Mouse (Mus musculus) retina, adult 2 months (tissue): Measurements from ENCODE around the gene Lrrc8a.

ENCODE experiments used
- DNase-seq: peaks from one replicate; pipeline ENCODE4 v3.0.0-alpha.2; 2012; ENCODE audit warnings: low read depth, low spot score

The Lrrc8a gene

DNA sequence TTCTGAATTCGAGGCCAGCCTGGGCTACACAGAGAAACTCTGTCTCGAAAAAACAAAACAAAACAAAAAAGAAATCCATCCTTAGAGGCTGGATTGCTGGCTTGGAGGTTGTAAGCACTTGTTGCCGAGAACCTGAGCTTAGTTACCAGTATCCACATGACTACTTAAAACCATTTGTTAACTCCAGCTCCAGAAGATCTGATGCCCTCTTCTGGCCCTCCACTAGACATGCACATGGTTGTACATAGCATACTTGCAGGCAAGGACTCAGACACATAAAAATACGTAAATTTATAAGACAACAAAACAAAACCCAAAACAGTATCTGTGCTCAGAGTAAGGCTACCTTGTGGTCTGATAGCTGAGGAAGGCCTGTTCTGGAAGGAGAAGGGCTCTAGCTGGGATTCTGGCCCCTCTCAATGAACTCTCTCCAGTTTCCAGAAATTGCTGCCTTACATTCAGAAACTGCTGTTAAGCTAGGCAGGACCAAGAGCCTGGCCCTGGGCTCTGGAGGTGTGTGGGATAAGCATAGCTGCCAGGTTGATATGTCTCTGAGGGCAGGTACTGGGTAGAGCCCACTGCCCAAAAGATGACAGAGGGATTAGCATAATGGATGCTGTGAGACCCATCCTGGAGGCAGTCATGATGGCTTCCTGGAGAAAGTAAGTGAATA is 23.7 kb downstream of the Lrrc8a start:
- no peak for DNase-seq

DNA sequence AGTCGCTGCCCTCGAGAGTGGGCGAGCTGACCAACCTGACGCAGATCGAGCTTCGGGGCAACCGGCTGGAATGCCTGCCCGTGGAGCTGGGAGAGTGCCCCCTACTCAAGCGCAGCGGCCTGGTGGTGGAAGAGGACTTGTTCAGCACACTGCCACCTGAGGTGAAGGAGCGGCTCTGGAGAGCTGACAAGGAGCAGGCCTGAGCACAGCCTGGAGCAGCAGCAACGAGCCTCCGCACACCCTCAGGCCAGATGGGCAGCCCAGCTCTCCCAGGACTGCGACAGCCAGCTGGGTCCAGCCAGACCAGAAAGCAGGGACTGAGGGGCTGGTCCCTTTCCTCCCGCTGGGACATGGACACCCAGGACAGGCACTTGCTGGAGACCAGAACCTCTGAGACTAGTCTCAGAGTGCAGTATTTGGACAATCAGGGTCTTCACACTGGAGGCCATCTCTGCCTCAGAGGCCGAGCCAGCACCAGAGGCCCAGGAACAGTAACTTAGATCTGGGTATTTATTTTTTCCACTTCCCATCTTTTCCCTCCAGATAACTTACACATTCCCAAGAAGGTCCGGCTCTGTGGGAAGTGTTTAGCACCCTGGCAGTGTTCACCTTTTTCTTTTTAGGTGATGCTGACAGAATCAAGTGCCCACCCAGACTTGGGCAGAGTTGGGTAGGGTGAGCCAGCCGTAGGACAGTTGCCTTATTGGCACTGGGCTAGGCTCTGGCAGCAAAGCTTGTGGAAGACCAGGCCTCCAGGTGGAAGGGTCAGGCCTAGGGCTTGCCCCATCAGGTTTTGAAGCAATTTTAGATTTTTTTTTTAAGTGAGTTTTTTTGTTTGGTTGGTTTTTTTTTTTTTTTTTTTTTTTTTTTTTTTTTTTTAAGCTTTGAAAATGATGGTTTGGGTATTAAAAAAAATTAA is 24.7 kb downstream of the Lrrc8a start:
- no peak for DNase-seq

DNA sequence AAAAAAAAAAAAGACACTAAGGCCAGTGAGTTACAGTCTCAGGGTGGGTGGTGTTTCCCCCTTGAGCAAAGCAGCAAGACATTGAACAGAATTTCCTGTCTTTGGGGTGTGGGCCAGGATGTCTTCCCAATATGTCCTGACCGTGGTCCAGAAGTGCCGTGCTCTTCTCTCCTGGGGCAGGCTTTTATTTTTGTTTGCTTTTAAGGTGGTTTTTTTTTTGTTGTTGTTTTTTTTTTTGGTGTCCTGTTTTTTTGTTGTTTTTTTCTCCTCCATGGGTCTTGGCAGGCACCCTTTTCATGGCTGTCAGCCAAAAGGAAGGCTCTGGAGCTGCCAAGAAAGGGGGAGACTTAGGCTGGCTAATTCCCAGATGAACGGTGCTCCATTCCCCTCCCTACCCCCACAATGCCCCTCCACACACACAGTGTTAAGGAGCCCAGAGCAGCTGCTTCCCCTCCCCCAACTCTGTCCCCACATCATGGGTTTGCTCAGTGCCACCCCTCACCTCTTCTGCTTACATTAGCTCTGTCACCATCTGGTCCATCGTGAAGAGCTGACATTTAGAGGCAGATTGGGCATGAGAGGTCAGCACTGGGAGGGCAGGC is 25.4 kb downstream of the Lrrc8a start:
- DNase-seq: no peak

DNA sequence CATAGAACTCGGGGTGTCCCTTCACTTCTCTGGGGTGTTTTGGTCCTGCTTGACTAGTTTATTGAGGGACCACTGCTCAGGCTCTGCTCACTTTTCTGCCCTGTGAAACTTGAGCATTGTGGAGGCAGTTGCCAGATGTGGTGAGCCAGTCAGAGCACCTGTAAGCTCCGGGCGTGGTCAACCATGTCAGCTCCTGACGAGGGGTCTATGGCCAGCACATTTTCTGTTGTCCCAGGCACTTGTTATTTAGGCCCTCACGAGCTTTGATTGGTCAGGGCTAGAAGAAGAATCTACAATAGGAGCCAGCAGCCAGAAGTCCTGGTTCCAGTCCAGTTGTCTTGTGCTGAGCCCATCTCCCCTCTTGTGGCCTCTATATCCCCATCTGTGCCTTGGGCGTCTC is 26.3 kb downstream of the Lrrc8a start:
- DNase-seq: no peak

DNA sequence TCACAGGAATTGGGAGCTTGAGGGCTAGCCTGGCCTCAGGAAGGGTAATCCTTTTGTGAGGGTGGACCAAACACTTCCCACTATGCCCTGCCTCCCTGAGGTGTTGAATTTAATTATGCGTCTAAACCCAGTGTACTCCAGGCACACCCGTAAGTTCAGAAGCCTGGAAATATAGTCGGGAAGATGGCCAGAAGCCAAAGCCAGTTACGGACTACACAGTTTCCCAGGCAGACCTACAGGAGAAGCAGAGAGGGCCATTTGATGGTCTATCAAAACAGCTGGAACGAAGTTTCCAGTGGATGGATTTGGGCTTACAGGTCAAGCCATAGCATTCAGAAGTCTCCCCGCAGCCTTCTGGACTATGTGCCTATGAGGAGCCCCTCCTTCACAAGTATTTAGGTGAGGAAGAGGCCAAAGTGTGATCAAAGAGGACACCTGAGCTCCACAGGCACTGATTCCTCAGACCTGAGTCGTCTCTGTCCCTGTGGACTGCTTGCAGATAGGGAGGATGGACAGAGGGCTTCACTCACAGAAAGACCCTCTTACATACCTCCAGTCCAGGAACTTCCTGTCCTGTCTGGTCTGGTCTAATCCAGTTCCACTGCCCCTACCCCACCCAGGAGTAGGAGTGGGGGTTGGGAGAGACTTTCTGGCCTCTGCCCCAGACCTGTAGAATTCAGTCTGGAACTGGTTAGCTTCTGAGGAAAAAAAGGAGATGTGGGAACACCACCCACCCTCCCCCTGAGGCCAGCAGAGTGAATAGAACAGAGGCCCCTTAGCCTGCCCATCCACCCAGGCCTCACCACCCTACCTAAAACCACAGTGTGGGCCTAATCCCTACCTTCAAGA is 27.4 kb downstream of the Lrrc8a start:
- no peak for DNase-seq

DNA sequence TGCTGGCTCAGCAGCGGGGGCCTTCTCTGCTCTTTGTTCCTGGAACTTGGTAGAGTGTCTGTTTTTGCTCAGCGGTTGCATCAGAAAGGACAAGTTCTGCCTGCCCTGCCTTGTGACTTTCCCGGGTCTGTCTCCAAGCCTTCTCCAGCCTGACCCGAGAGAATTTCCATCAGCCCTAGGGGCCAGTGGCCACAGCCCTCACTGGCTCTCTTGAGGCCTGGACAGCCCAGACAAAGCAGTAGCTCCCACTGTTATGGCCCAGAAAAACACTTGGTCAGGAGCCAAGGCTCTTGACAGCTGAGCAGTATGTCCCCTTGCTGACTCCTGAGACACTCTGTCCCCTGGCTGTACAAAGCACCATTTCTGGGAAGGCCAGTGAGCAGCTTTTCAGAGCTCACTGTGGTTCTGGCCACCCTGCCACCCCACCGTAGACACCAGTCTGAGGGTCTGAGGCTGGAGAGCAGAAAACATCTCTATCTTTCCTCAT is 28.3 kb downstream of the Lrrc8a start, which contains the start of gene Phyhd1:
Gene Phyhd1 (plus strand): TSS at position 437 of the 487 bp plus-strand sequence.
- DNase-seq: no peak

DNA sequence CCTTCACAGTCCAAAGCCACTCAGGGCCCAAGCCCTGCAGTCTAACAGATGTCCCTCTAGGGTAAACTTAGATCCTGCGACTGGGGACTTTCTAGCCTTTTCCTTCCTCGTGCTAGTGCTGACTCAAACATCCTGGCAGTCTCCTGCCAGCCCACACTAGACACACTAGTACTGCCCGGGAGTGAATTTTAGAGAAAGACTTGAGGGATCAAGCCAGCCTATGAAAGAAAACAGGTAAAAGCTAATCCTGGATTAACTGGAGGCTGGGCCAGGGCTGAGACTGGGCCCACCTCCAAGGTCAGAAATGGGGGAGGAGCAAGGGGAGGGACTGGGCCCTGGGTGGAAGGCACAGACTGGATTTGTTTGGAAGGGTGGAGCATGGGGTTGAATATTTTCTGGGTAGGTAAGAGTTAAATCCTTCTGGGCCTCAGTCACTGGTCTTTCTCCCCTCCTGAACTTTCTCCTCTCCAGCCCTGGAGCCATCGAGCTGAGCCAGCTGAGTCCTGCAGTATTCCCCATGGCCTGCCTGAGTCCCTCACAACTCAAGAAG is 29.0 kb downstream of the Lrrc8a start:
- DNase-seq: peak; percentile 74

DNA sequence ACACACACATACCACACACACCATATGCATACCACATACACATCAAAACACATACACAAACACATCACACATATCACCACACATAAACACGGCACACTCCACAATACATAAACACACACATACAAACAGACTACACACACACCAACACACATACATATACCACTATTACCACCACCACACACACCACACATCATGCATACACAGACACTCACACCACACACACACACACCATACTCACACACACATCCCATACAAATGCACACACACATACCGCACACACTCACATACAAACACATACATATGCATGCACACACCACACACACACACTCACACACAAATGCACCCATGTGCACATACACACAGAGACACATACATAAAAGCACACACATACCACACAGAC is 30.0 kb downstream of the Lrrc8a start:
- no peak for DNase-seq

DNA sequence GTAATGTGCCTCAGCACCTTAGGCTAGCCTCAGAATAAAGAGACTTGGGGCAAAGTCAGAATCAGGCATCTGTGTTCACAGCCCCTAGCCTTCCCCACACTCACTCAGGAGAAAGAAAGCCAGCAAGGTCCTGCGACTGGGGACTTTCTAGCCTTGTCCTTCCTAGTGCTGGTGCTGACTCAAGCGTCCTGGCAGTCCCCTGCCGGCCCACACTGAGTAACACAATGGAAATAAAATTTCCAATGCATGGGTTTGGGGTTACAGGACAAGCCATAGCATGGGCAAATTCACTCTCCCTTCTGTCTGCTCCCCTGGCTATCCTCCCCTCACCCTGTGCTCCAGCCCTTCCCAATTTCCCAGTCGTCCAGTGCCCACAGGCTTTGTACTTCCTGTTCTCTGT is 30.9 kb downstream of the Lrrc8a start:
- DNase-seq: no peak

DNA sequence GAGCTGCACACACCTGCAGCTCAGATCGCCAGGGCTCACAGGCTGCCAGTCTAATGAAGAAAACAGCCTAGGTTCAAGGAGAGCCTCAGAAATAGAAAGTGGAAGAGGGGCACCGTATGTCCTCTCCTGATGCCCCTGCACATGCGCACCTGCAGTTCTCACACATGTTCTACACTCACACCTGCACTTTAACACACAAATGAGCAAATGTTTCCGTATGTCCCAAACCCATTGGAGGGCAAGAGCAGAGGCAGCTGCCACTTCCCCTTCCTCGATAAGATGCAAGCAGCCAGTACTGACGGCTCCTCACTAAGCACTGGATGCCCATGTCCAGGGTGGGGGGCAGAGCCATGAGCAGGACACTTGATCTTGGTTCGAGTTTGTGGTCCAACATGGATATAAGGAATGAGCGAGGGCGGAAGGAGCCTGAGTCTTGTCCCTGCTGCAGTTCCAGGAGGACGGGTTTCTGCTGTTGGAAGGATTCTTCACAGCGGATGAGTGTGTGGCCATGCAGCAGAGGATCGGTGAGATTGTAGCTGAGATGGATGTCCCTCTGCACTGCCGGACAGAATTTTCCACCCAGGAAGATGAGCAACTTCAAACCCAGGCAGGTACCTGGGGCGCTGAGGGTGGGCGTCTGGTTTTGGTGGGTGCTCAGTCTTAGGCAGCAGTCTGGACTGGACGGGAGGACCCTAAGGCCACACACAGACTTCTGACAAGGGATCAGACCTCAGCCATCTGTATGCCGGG is 31.9 kb downstream of the Lrrc8a start:
- DNase-seq: no peak

DNA sequence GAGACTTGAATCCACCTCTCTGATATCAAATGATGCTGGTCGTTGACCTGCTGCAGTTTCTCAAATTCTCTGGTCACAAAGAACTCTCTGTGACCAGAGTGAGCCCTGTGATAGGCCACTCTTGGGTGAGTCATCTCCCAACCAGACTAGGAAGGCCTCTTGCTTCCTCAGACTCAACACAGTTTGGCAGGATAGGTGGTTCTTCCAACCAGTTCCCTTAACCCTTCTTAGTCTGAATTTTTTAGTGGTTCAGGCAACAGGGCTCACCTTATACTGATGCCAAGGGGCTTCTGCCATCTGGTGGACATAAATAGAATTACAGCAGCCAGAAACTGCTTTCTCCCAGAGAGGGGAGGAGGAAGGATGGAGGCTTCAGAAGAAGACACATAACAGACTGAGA is 32.6 kb downstream of the Lrrc8a start:
- DNase-seq: no peak

DNA sequence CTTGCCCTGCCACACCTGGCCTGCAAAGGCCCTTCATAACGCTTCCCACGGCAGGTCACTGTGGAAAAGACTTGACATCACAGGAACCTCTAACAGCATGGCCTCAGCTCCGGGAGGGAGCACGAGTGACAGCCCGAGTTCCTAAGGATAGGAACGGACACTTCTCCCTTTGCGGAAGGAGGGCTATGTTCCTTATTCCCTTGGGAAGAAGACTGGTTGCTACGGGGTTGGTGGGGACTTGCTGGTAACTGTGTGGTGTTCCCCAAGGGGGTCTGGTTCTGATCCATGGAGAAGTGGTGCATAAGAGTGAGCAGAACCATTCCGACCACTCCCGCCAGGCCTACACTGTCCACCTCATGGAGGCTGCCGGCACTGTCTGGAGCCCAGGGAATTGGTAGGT is 43.2 kb downstream of the Lrrc8a start, which contains the start of gene Gm28038:
Gene Gm28038 (plus strand): TSS at position 301 of the 400 bp plus-strand sequence.
- no peak for DNase-seq

DNA sequence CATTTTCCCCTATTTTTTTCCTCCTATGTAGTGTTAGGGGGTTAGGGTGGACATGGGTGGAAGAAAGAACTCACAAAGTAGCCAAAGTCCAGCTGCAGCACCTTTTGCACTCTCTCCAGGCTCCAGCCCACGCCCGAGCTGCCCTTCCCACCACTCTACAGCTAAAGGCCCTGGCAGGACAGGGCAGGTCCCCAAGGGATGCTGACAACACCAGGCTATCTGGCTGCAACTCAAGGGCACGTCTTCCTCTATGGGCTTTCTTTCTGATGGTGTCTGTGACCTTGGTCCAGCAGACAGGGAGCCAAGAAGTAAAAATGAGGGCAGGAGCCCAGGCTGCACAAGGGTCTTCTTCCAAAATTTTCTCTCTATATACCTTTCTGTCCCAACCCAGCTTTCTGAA is 44.1 kb downstream of the Lrrc8a start:
- DNase-seq: no peak

DNA sequence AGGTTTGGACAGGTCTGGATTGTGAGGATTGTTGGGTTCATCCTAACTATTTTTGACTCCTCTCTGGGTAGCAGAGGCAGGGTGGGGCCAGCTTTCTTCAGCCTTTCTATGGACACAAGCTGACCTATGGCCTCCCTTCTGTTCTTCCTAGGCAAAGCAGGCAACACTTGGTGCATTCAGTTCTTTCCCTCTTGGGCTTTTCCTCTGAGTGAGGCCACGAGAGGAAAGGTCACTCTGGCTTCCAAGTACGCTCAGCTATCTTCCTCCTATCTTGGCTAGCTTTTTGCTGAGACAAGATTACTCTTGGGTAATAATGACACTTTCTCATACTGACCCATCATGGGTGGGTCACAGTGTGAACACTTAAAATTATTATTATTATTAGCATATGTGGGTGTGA is 45.7 kb downstream of the Lrrc8a start:
- no peak for DNase-seq

DNA sequence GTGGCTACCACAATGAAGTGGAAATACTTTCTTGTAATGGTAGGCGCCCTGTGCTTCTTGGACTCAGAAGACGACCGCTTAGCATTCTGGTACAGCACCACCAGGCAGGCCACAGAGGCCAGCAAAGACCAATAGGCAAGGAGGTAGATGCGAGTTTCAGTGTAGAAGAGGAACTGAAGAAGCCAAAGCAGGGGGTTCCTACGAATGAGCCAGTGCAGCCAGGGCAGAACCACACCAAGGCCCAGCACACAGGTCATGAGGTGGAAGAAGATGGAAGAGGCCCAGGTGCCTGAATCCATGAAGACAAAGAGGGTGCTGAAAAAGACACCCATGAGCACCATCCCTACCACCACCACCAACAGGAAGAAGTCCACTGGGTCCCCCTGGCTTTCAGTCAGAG is 47.5 kb downstream of the Lrrc8a start:
- no peak for DNase-seq

DNA sequence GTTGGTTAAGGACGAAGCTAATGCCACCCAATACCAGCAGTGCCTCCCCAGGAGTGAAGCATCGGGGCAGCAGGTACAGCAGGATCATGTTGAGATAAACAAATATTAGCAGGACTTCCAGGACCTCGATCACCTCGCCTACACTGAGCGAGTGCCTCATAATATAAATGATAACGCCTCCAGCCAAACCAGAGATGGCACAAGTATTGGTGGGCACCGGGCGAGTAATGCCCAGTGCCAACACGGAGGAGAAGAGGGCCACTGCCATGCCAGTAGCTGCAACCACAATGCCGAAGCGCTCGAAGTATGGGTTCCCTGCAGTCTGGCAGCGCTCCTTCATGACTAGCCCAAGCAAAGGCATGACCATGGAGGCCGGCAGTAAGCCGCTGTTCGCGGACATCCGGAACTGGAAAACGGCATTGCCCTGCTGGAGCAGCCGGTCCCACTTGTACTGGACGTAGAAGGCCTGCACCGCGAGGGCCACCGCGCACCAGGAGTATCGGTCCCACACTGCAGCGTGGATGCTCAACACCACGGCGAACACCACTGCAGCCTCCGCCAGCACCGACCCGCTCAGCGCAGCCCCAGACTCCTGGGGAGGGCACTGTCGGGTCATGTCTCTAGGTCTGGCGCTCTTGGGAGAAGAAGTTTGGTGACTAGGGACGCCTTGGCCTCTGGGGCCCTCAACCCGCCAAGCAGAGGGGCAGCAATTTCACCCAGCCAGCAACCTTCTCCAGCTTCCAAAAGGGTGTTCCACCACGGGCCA is 48.1 kb downstream of the Lrrc8a start:
- DNase-seq: no peak

DNA sequence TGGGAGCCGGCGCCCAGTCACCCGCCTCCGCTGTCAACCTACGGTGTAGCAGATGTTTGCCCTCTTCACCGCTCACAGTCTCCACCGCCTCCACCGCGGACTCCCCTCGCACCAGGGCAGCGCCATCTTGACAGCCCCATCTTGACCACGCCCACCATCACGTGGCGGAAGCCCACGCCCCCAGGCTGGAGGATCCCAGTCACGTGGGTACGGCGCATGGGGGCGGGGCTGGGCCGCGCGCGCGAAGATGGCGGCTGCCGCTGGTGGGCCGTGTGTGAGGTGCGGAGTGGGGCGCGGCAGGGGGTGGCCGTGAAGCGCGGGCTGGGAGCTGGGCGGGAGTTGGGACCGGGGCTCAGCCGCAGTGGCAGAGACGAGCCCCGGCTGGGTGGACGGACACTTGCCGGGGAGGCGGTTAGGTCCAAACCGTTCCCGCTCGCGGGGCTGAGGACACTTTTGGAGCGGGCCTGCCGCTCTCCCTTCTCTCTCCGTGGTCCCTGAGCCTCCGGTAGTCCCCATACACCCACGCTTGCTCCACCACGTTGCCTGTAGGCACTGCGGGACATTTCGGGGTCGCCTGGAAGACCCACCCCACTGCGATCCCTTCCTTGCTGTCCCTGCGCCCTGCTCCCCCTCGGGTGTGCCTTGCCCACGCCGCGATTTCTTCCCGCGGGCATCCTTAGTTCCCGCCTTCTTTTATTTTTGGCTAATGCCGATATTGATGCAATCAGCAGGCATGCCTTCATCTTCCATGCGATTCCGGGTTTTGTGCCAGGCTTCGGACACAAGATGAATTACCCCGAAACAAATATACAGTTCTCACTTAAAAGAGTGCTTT is 48.9 kb downstream of the Lrrc8a start, which contains the start of the genes Dolk and Nup188:
Gene Dolk (minus strand): TSS at position 143 of the 835 bp plus-strand sequence.
Gene Nup188 (plus strand): TSS at position 206 of the 835 bp plus-strand sequence.
- DNase-seq: peak; percentile 83

DNA sequence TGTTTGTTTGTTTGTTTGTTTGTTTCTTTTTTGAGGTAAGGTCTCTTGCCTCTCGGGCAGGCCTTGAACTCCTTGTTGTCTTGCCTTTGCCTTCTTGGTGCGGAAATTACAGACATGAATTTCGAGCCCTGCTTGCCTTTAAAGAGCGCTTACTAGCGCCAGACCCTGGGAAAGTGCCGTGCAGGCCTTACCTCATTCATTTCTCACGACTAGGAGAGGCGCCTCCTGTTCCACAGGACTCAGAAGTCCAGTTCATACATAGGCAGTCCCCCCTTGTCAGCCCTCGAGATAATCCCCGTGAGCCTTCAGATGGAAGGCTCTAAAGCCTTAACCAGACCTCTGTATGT is 49.5 kb downstream of the Lrrc8a start:
- DNase-seq: no peak

DNA sequence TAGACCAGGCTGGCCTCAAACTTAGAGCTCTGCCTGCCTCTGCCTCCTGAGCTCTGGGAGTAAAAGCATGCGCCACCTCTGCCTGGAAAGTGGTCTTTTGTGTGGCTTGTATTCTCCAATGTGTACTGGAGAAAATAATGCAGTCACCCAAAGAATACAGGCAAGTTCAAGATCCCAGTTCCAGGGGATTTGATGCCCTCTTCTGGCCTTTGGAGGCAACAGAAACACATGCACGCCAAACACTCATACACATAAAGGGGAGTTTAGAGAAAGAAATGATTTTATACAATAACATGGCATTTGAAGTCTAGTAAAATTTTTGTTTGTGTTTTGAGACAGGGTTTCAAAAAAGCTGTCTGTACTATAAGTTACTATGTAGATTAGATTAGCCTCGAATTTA is 62.0 kb downstream of the Lrrc8a start:
- DNase-seq: no peak
